8 mouse cellular contexts compared by ENCODE assay signal in the genomic region with DNA sequence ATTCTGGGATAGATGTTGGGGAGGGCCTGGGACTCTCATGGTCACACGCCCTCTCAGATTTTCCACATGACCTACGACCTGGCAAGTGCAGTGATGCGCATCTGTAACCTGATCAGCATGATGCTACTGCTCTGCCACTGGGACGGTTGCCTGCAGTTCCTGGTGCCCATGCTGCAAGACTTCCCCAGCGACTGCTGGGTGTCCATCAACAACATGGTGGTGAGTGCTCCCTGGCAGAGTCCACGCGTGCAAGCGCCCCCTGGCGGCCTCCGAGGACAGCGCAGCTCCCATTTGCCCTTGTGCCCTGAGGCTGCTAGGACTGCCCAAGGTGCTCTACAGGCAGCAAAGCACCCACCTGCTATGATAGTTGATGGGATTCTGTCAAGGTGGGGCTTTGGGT. TPM values are rescaled to one million over a fixed set of nuclear protein-coding genes. Genes with fewer than 3 reads are reported as not detected.
DNase-seq lines count a peak whose midpoint lies in the region; ATAC-seq and TF ChIP-seq lines count a peak whose summit lies in the region.

No protein-coding gene starts in this region.

- no peak overlapping the region for H3K4me2 ChIP-seq in kidney, embryonic 16.5 days (replicated peaks; ENCODE audit: low read depth, low read length)

- H3K4me3 ChIP-seq in heart, embryonic 10.5 days: no peak overlapping the region
- no peak overlapping the region for H3K4me3 ChIP-seq in E14TG2a.4 (replicated peaks; ENCODE audit: low read length)
- no peak overlapping the region for H3K4me3 ChIP-seq in kidney, embryonic 16.5 days (ENCODE audit: low read length)
- H3K4me3 ChIP-seq in megakaryocyte, embryonic 14.5 days (replicated peaks): peak overlapping the region; percentile 31

- peaks cover 3% of the 10 kb centered on the region; the same call in 1 of the 2 replicates for H3K9me3 ChIP-seq in heart, embryonic 10.5 days
- peaks cover 13% of the 10 kb centered on the region for H3K9me3 ChIP-seq in E14TG2a.4 (ENCODE audit: low read length)
- H3K9me3 ChIP-seq in kidney, embryonic 16.5 days (ENCODE audit: low read length): no peaks in the 10 kb centered on the region
- peaks cover 8% of the 10 kb centered on the region for H3K9me3 ChIP-seq in megakaryocyte, embryonic 14.5 days

- DNase-seq in heart, embryonic 10.5 days (ENCODE audit: low spot score): peak; percentile 83
- no peak for DNase-seq in heart, adult 9 months (ENCODE audit: low spot score in 2 of 2)
- DNase-seq in cerebellum, postnatal 25 days: peak; percentile 62 to 75
- no peak for DNase-seq in ovary, postnatal 14 days (ENCODE audit: low spot score)
- DNase-seq in urinary bladder, adult 18-20 months (ENCODE audit: low spot score in 2 of 2): no peak

- no peaks in the 10 kb centered on the region for H3K36me3 ChIP-seq in heart, embryonic 10.5 days
- H3K36me3 ChIP-seq in E14TG2a.4 (ENCODE audit: insufficient read depth, low read length): peaks cover 26% of the 10 kb centered on the region; the same call in 1 of the 2 replicates
- H3K36me3 ChIP-seq in kidney, embryonic 16.5 days (ENCODE audit: insufficient read depth, low read length): no peaks in the 10 kb centered on the region
- no peaks in the 10 kb centered on the region for H3K36me3 ChIP-seq in megakaryocyte, embryonic 14.5 days (replicated peaks; ENCODE audit: low read length)

- H3K27me3 ChIP-seq in heart, embryonic 10.5 days (ENCODE audit: insufficient read depth, poor library complexity, severe bottlenecking): peaks cover 16% of the 10 kb centered on the region; the same call in 1 of the 2 replicates
- no peaks in the 10 kb centered on the region for H3K27me3 ChIP-seq in E14TG2a.4 (ENCODE audit: insufficient read depth, low read length)
- H3K27me3 ChIP-seq in kidney, embryonic 16.5 days (ENCODE audit: insufficient read depth, low read length): no peaks in the 10 kb centered on the region
- peaks cover 67% of the 10 kb centered on the region for H3K27me3 ChIP-seq in megakaryocyte, embryonic 14.5 days (replicated peaks)

- TF ChIP-seq CTCF in E14TG2a.4 (conservative IDR thresholded peaks at IDR 0.05; ENCODE audit: low read length): peak; percentile 67

- no peak overlapping the region for H3K27ac ChIP-seq in heart, embryonic 10.5 days
- H3K27ac ChIP-seq in kidney, embryonic 16.5 days (ENCODE audit: low read length): peak overlapping the region; percentile 25; the same call in 1 of the 2 replicates

- WGBS in heart, embryonic 10.5 days: 36% methylated on average over 11 of the region's 11 CpGs
- 14% methylated on average over 11 of the region's 11 CpGs for WGBS in kidney, embryonic 16.5 days

- H3K4me1 ChIP-seq in heart, embryonic 10.5 days: peaks cover 11% of the 10 kb centered on the region
- peaks cover 59% of the 10 kb centered on the region for H3K4me1 ChIP-seq in E14TG2a.4 (replicated peaks; ENCODE audit: low read depth, low read length)
- peaks cover 12% of the 10 kb centered on the region for H3K4me1 ChIP-seq in kidney, embryonic 16.5 days (ENCODE audit: insufficient read depth, low read length)
- peaks cover 14% of the 10 kb centered on the region; the same call in 1 of the 2 replicates for H3K4me1 ChIP-seq in megakaryocyte, embryonic 14.5 days

- peak; percentile 71 for ATAC-seq in kidney, embryonic 16.5 days (ENCODE audit: low FRiP score, low TSS enrichment)

- H3K9ac ChIP-seq in kidney, embryonic 16.5 days (replicated peaks; ENCODE audit: low read length): no peak overlapping the region

RNA-seq across cellular contexts. Expression of a gene that starts 9.7 kb away (rescaled TPM):
- not detected in 2 replicates for polyA plus RNA-seq in heart, embryonic 10.5 days (2016; fragmentation: Nextera tagmentation; extraction: Ambion mirVana)
- polyA plus RNA-seq in kidney, embryonic 16.5 days (2015; fragmentation: Nextera tagmentation; extraction: Ambion mirVana): 0.05 and 0.12 TPM in 2 replicates
- 1.5 and 1.8 TPM in 2 replicates for polyA plus RNA-seq in megakaryocyte, embryonic 14.5 days (2012; ENCODE audit: insufficient read depth, low replicate concordance)

RNA-seq across cellular contexts. Expression of a gene that starts 20.3 kb away (rescaled TPM):
- 39.8 and 42.5 TPM in 2 replicates for polyA plus RNA-seq in heart, embryonic 10.5 days (2016; fragmentation: Nextera tagmentation; extraction: Ambion mirVana)
- polyA plus RNA-seq in kidney, embryonic 16.5 days (2015; fragmentation: Nextera tagmentation; extraction: Ambion mirVana): 60.9 and 63.8 TPM in 2 replicates
- polyA plus RNA-seq in megakaryocyte, embryonic 14.5 days (2012; ENCODE audit: insufficient read depth, low replicate concordance): 11.1 and 25.3 TPM in 2 replicates

RNA-seq across cellular contexts. Expression of a gene that starts 21.8 kb away (rescaled TPM):
- polyA plus RNA-seq in heart, embryonic 10.5 days (2016; fragmentation: Nextera tagmentation; extraction: Ambion mirVana): 1,251 and 1,319 TPM in 2 replicates
- 954 and 1,048 TPM in 2 replicates for polyA plus RNA-seq in kidney, embryonic 16.5 days (2015; fragmentation: Nextera tagmentation; extraction: Ambion mirVana)
- polyA plus RNA-seq in megakaryocyte, embryonic 14.5 days (2012; ENCODE audit: insufficient read depth, low replicate concordance): 2,144 and 3,272 TPM in 2 replicates

RNA-seq across cellular contexts. Expression of a gene that starts 28.8 kb away (rescaled TPM):
- 0.11 and 0.16 TPM in 2 replicates for polyA plus RNA-seq in heart, embryonic 10.5 days (2016; fragmentation: Nextera tagmentation; extraction: Ambion mirVana)
- 0.14 and 0.39 TPM in 2 replicates for polyA plus RNA-seq in kidney, embryonic 16.5 days (2015; fragmentation: Nextera tagmentation; extraction: Ambion mirVana)
- polyA plus RNA-seq in megakaryocyte, embryonic 14.5 days (2012; ENCODE audit: insufficient read depth, low replicate concordance): not detected in 2 replicates

RNA-seq across cellular contexts. Expression of a gene that starts 37.3 kb away (rescaled TPM):
- 0.46 and 0.54 TPM in 2 replicates for polyA plus RNA-seq in heart, embryonic 10.5 days (2016; fragmentation: Nextera tagmentation; extraction: Ambion mirVana)
- polyA plus RNA-seq in kidney, embryonic 16.5 days (2015; fragmentation: Nextera tagmentation; extraction: Ambion mirVana): 0.75 and 0.81 TPM in 2 replicates
- 1.4 and 2.2 TPM in 2 replicates for polyA plus RNA-seq in megakaryocyte, embryonic 14.5 days (2012; ENCODE audit: insufficient read depth, low replicate concordance)

Comparison
In these comparisons a context has a peak if more than half of its experiments do, and no peak if none do; other contexts are left out.
1. DNase-seq: peak in heart, embryonic 10.5 days (single experiment) and cerebellum, postnatal 25 days (2 of 2); none in heart, adult 9 months (0 of 2), ovary, postnatal 14 days (single experiment) and urinary bladder, adult 18-20 months (0 of 2).